Mouse (Mus musculus): ENCODE measurements around the gene Mdga1. TPM values are rescaled to one million over a fixed set of nuclear protein-coding genes. Genes with fewer than 3 reads are reported as not detected.

Gene Mdga1
- 2.5 TPM for polyA plus RNA-seq (2012; fragmentation: generic; extraction: Trizol)

- H3ac ChIP-seq (ENCODE audit: control insufficient read depth, insufficient read length), result no peak within 1 kb of the TSS
- H3K27me3 ChIP-seq (ENCODE audit: control insufficient read depth, insufficient read depth, insufficient read length), result peaks cover 24% of the 10 kb centered on the region
- H3K4me2 ChIP-seq (ENCODE audit: low read depth), result no peak within 1 kb of the TSS
These were observed at the start of gene Mdga1 for GRCm38 (mm10) chr17:29970037-29970555. Mdga1 (minus strand) TSS chr17:29970087.

GRCm38 (mm10) chr17:30018927-30019610 lies 49.2 kb upstream of the Mdga1 start:
- TF ChIP-seq POLR2A (IDR thresholded peaks at IDR 0.05; ENCODE audit: insufficient read length, low read depth), result no peak
- no peak for TF ChIP-seq MYOG (IDR thresholded peaks at IDR 0.05; ENCODE audit: control insufficient read depth in 1 of 3, insufficient read depth in 1 of 3, insufficient read length in 2 of 3, low read depth in 2 of 3)
- no peak for TF ChIP-seq TCF3 (IDR thresholded peaks at IDR 0.05; ENCODE audit: insufficient read length, low read depth)
- Histone ChIP-seq H3K36me3 (ENCODE audit: control insufficient read depth, insufficient read depth) (no peaks in the 10 kb centered on the region), H3K79me2 (ENCODE audit: control insufficient read depth, insufficient read depth) (peaks cover 100% of the 10 kb centered on the region), H3K4me3 (no peak overlapping the region), H3ac (ENCODE audit: control insufficient read depth, insufficient read length) (no peak overlapping the region), H3K27me3 (ENCODE audit: control insufficient read depth, insufficient read depth, insufficient read length) (no peaks in the 10 kb centered on the region), H3K4me2 (ENCODE audit: low read depth) (no peak overlapping the region)

More at GRCm38 (mm10) chr17:29970037-29970555, at the start of gene Mdga1:
- TF ChIP-seq USF1 (IDR thresholded peaks at IDR 0.05; ENCODE audit: low read depth) (no peak), MYOG (IDR thresholded peaks at IDR 0.05; ENCODE audit: control insufficient read depth in 1 of 3, insufficient read depth in 1 of 3, insufficient read length in 2 of 3, low read depth in 2 of 3) (no peak), POLR2AphosphoS2 (IDR thresholded peaks at IDR 0.05; ENCODE audit: insufficient read length, low read depth) (no peak), REST (IDR thresholded peaks at IDR 0.05; ENCODE audit: insufficient read depth, insufficient read length) (no peak), MAX (IDR thresholded peaks at IDR 0.05; ENCODE audit: low read depth) (no peak), TCF12 (IDR thresholded peaks at IDR 0.05; ENCODE audit: insufficient read depth, poor library complexity, severe bottlenecking) (no peak), POLR2A (IDR thresholded peaks at IDR 0.05; ENCODE audit: insufficient read length, low read depth) (no peak), E2F4 (IDR thresholded peaks at IDR 0.05; ENCODE audit: insufficient read depth) (no peak), TCF3 (IDR thresholded peaks at IDR 0.05; ENCODE audit: insufficient read length, low read depth) (no peak), CEBPB (IDR thresholded peaks at IDR 0.05; ENCODE audit: insufficient read depth, poor library complexity, severe bottlenecking) (no peak), MYOD1 (IDR thresholded peaks at IDR 0.05; ENCODE audit: control insufficient read depth in 1 of 3, insufficient read length in 2 of 3, low read depth in 2 of 3) (no peak), SRF (IDR thresholded peaks at IDR 0.05; ENCODE audit: control insufficient read depth, insufficient read length, low read depth) (no peak)
- Histone ChIP-seq H3K36me3 (ENCODE audit: control insufficient read depth, insufficient read depth) (no peaks in the 10 kb centered on the region), H3K4me3 (no peak within 1 kb of the TSS), H3K79me2 (ENCODE audit: control insufficient read depth, insufficient read depth) (no peaks in the 10 kb centered on the region)

GRCm38 (mm10) chr17:30014660-30015059 lies 44.8 kb upstream of the Mdga1 start:
- Histone ChIP-seq H3ac (ENCODE audit: control insufficient read depth, insufficient read length) (no peak overlapping the region), H3K36me3 (ENCODE audit: control insufficient read depth, insufficient read depth) (no peaks in the 10 kb centered on the region), H3K4me2 (ENCODE audit: low read depth) (no peak overlapping the region), H3K27me3 (ENCODE audit: control insufficient read depth, insufficient read depth, insufficient read length) (no peaks in the 10 kb centered on the region), H3K4me3 (no peak overlapping the region), H3K79me2 (ENCODE audit: control insufficient read depth, insufficient read depth) (peaks cover 100% of the 10 kb centered on the region)
- TF ChIP-seq CEBPB (IDR thresholded peaks at IDR 0.05; ENCODE audit: insufficient read depth, poor library complexity, severe bottlenecking) (no peak), TCF12 (IDR thresholded peaks at IDR 0.05; ENCODE audit: insufficient read depth, poor library complexity, severe bottlenecking) (no peak), USF1 (IDR thresholded peaks at IDR 0.05; ENCODE audit: low read depth) (no peak), SRF (IDR thresholded peaks at IDR 0.05; ENCODE audit: control insufficient read depth, insufficient read length, low read depth) (no peak), TCF3 (IDR thresholded peaks at IDR 0.05; ENCODE audit: insufficient read length, low read depth) (no peak), MAX (IDR thresholded peaks at IDR 0.05; ENCODE audit: low read depth) (no peak), POLR2A (IDR thresholded peaks at IDR 0.05; ENCODE audit: insufficient read length, low read depth) (no peak), REST (IDR thresholded peaks at IDR 0.05; ENCODE audit: insufficient read depth, insufficient read length) (no peak), POLR2AphosphoS2 (IDR thresholded peaks at IDR 0.05; ENCODE audit: insufficient read length, low read depth) (no peak), E2F4 (IDR thresholded peaks at IDR 0.05; ENCODE audit: insufficient read depth) (no peak), MYOD1 (IDR thresholded peaks at IDR 0.05; ENCODE audit: control insufficient read depth in 1 of 3, insufficient read length in 2 of 3, low read depth in 2 of 3) (no peak), MYOG (IDR thresholded peaks at IDR 0.05; ENCODE audit: control insufficient read depth in 1 of 3, insufficient read depth in 1 of 3, insufficient read length in 2 of 3, low read depth in 2 of 3) (no peak)

GRCm38 (mm10) chr17:30008392-30008791 lies 38.5 kb upstream of the Mdga1 start:
- no peak overlapping the region for H3K4me3 ChIP-seq
- no peak overlapping the region for H3ac ChIP-seq (ENCODE audit: control insufficient read depth, insufficient read length)
- peak overlapping the region; percentile 75 for H3K4me2 ChIP-seq (ENCODE audit: low read depth)
- no peak for TF ChIP-seq MYOG (IDR thresholded peaks at IDR 0.05; ENCODE audit: control insufficient read depth in 1 of 3, insufficient read depth in 1 of 3, insufficient read length in 2 of 3, low read depth in 2 of 3)
- no peak for TF ChIP-seq POLR2AphosphoS2 (IDR thresholded peaks at IDR 0.05; ENCODE audit: insufficient read length, low read depth)
- TF ChIP-seq TCF12 (IDR thresholded peaks at IDR 0.05; ENCODE audit: insufficient read depth, poor library complexity, severe bottlenecking), result no peak
- TF ChIP-seq CEBPB (IDR thresholded peaks at IDR 0.05; ENCODE audit: insufficient read depth, poor library complexity, severe bottlenecking), result no peak
- TF ChIP-seq MYOD1 (IDR thresholded peaks at IDR 0.05; ENCODE audit: control insufficient read depth in 1 of 3, insufficient read length in 2 of 3, low read depth in 2 of 3), result no peak
- TF ChIP-seq POLR2A (IDR thresholded peaks at IDR 0.05; ENCODE audit: insufficient read length, low read depth), result no peak
- TF ChIP-seq TCF3 (IDR thresholded peaks at IDR 0.05; ENCODE audit: insufficient read length, low read depth), result no peak
- no peak for TF ChIP-seq REST (IDR thresholded peaks at IDR 0.05; ENCODE audit: insufficient read depth, insufficient read length)
- TF ChIP-seq USF1 (IDR thresholded peaks at IDR 0.05; ENCODE audit: low read depth), result no peak
- TF ChIP-seq SRF (IDR thresholded peaks at IDR 0.05; ENCODE audit: control insufficient read depth, insufficient read length, low read depth), result no peak
- TF ChIP-seq MAX (IDR thresholded peaks at IDR 0.05; ENCODE audit: low read depth), result no peak
- no peak for TF ChIP-seq E2F4 (IDR thresholded peaks at IDR 0.05; ENCODE audit: insufficient read depth)
- H3K36me3 ChIP-seq (ENCODE audit: control insufficient read depth, insufficient read depth), result no peaks in the 10 kb centered on the region
- peaks cover 82% of the 10 kb centered on the region for H3K79me2 ChIP-seq (ENCODE audit: control insufficient read depth, insufficient read depth)
- H3K27me3 ChIP-seq (ENCODE audit: control insufficient read depth, insufficient read depth, insufficient read length), result no peaks in the 10 kb centered on the region
